Mouse (Mus musculus) spleen, postnatal 4 days (tissue): ENCODE measurements around the gene Nphp1.

Experiments
- DNase-seq, 2 experiments: peaks; one replicate each; pipeline ENCODE4 v3.0.0; 2022; ENCODE audit warnings: low spot score in 2 of 2

Nphp1 gene

DNA sequence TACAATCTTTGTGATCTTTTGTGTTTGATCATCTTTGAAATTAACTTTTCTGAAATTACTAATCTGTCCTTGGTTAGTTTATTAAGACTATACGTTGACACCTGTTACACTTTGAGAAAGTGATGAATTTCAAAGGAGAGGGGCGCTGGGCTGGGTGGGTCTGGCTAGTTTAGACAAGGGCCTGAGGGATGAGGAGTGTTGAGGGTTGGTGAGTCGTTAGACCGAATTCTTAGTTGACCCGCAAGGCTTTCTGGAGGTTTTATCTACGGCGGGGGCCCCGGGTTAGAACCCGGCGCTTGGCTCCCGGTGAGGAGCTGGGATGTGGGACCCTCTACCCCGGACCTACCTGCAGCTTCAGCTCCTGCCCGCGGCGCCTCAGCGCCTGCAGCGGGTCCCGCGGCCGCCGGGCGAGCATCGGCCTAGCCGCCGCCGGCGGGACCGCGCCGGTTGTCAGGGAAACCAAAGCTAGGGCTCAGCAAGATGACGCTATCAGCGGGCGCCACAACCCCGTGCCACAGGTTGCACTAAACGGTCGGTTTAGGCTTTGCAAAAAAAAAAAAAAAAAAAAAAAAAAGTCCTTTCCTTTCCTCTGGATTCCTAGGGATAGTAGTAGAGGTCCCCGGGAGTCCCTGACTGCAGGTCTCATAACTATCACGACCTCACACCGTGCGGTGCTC, at the start of gene Nphp1:
Gene Nphp1 (minus strand): TSS at position 458 of the 677 bp plus-strand sequence.
- DNase-seq, result peak; percentile 82 to 91

DNA sequence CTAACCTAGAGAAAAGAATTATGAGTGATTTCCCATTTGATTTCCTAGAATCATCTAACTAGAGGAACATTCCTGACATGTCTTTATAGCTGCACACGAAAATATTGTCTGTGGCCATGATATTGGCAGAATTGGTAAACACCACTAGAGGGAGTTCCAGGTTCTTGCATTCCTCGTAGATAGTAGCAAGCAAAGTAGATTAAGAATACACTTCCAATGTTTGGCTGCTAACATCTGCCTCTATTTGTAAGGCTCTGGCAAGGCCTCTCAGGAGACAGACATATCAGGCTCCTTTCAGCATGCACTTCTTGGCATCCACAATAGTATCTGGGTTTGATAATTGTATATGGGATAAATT, 44.1 kb upstream of the Nphp1 start:
- no peak for DNase-seq

- DNase-seq, result no peak
These were observed 43.6 kb upstream of the Nphp1 start for GRCm38 (mm10) chr2:127832103-127832832.

DNA sequence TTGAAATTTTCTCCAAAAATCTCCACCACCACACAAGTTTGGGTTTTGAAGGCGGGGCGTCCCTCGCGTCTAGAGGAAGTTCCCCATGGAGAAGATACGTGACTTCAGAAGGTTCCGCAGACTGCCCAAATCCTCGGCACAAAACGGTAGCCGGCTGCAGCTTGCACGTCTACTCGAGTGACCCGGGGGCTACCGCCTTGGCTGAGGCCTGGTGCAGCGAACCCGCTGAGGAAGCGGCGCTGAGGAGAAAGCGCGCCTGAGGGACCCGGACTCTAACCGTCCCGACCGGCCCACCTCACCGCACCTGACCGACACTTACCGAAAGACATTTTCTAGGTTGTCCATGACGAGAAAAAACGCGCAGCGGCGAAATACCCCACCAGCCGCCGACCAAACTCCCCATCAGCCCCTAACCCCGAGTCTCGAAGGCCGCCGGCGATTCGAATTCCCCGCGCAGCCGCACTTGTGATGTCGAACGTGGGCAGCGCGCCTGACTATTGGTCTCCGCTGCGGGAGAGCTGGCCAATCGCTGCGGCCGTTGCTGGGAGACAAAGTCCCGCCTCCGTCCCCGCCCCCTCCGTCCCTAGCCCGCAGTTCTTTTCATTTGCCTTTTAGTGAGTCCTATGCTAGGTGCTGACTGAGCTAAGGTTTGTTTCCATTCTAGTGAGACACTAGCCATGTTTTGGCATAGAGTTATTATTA, 42.9 kb upstream of the Nphp1 start, which contains the start of gene Bub1:
Gene Bub1 (minus strand): TSS at position 465 of the 702 bp plus-strand sequence.
- peak; percentile 94 to 98 for DNase-seq

GRCm38 (mm10) chr2:127791919-127792603, 3.4 kb upstream of the Nphp1 start, which contains the start of gene Mtln:
Mtln (minus strand) TSS chr2:127792488.
- DNase-seq, result peak; percentile 80 to 87

- DNase-seq, result no peak
These were observed 1.1 kb upstream of the Nphp1 start for GRCm38 (mm10) chr2:127789651-127790270.

DNA sequence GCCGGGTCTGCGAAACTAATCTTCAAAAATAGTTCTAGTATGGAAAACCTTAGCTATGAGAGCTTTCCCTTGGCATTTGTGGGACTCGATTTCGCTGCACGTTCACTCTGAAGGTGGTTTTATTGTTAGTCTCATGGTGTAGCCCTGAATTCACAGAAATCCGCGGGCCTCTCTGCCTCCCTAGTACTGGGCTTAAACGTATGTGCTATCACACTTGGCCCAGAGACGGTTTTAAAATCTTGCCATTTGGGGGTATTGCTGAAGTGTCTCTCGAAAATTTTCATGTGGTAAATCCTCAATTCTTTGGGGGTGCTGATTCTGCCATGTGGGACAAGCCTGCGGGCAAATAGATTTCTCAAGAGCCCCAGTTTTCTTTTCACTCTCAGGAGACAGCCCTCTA, 441 bp upstream of the Nphp1 start:
- no peak for DNase-seq

DNA sequence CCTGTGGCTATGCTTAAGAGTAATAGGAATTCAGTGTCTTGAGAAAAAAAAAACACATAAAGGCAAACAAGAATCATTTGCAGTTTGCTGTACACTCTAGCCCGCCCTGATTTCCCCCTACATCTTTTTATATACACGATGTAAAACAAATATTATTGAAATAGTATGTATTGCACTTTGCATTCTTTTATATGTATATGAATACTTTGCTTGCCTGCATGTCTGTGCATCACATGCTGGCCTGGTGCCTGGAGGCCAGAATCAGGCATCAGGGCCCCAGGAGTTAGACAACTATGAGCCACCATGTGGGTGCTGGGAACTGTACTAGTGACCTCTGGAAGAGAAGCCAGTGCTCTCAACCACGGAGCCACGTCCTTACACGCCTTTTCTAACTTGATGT, 1.5 kb downstream of the Nphp1 start:
- no peak for DNase-seq

- DNase-seq, result peak in 1 of 2 experiments; percentile 43
These were observed 10.2 kb downstream of the Nphp1 start for GRCm38 (mm10) chr2:127778451-127778850.

GRCm38 (mm10) chr2:127775013-127775412, 13.7 kb downstream of the Nphp1 start:
- DNase-seq, result no peak

DNA sequence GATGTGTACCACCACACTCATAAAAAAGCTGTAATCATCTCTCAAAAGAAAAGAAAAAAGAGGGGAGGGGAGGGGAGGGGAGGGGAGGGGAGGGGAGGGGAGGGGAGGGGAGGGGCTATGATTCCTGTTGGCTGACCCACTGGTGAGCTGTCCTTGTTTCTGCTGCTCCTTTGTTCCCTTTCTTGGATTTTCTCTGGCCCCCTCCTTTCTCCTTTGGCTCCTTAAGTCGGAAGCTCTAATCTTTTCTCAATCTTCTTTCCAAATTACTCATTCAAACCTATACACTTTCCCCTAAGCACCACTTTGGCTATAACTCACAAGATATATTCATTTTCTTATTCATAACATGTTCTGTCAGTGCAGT, 14.1 kb downstream of the Nphp1 start:
- DNase-seq, result no peak

DNA sequence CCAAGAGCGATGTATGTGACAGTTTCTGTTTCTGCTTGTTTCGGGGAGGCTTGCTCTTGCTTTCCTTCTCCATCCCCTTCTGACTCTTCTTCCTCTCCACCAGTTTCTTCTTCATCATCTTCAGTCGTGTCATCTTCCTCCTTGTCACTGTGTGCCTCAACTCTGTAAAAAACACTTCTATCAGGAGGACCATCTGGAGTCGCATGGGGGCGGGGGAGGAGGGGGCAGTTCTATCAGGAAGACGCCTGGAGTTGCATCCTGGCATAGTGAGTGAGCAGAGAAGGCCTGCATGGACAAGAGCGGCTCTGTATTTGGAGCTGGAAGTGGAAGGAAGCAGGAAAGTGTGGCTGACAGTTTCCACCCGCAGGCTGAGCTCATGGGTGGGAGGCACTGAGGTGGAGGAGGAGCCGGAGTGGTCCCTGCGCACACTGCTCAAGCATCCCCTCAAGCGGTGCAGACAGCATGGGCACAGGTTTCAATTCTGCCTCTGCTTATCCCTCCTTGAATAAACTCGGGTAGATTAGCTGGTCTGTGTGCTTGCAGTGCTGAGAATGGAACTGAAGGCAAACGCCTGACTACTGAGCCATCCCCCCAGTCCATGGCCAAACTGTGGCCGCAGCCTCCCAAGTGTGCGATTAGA, 14.6 kb downstream of the Nphp1 start:
- no peak for DNase-seq

DNA sequence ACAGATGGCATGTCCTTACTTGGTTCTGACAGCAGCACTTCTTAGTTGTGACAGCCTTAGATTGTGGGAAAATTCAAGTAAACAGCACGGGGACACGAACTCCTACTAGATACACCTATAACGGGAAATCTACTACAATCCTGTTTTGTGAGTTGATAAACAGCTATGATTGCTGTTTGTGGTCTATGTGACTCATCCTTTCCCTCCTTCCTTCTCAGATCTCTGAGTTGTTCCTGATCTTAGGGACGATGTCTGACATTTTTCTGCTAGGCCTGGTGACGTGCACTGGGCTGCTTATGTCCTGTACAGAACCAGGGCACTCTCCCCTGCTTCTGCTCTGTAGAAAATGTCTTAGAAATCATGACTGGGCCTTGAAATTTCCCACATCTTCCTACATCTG, 27.1 kb downstream of the Nphp1 start:
- no peak for DNase-seq

DNA sequence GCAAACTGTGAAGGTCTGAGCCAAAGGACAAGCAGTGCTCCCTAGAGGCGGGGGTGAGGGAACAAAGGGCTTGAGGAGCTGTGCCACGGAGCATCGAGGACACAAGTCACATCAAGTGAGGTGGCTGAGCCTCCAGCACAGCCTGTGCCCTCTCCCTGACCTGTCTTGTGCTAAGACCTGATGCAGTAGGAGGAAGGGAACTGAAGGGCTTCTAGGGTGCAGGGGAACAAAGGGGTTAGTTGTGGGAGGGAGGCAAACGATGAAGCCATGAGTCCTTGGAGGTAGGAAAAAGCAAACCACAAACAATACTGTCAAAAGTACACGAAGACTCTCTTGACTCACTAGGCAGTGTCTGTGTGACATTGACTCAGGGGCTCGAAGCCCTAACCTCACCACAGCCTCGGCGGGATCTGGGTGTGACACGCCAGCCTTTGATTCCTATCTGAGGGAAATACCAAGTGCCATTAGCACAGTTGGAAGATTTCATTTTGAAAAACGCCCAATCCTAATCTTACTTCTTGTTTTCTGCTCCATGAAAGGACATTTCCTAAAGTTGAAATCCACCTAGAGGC, 28.2 kb downstream of the Nphp1 start:
- no peak for DNase-seq

DNA sequence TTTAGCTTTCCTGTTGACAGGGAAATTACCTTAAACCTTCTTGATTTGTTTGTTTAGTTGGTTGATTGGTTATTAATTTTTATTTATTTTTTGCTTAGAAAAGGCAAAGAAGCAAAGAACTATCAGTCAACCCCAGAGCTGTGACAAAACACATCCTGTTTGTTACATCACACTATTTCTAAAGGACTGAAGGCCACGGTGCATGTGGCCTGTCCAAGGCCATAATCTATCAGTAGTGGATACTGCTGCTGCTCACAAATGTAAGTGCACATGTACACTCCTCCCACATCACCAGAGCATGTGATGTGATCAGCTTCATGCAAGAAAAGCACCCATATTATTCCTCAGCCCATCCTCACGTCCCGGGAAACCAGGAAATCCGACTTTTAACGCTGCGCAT, 28.7 kb downstream of the Nphp1 start:
- DNase-seq, result no peak

- DNase-seq, result no peak
These were observed 29.4 kb downstream of the Nphp1 start for GRCm38 (mm10) chr2:127759157-127759880.

GRCm38 (mm10) chr2:127757171-127757570, 31.5 kb downstream of the Nphp1 start:
- DNase-seq, result no peak

DNA sequence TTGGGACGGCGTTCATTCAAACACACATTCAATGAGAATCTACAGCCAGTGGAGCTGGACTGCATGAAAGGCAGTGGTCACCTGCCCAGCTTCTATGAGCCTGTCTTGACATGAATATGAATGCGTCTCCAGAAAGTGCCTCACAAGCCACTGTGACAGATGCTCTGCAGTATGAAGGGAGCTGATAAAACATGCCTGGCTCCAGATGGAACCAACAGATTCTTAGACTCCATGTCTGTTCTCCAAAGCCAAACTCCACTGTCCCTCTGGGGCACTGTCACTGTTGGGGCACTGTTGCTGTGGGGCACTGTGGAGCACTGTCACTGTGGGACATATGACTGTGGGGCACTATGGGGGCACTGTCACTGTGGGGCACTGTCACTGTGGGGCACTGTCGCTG, 34.6 kb downstream of the Nphp1 start:
- no peak for DNase-seq

DNA sequence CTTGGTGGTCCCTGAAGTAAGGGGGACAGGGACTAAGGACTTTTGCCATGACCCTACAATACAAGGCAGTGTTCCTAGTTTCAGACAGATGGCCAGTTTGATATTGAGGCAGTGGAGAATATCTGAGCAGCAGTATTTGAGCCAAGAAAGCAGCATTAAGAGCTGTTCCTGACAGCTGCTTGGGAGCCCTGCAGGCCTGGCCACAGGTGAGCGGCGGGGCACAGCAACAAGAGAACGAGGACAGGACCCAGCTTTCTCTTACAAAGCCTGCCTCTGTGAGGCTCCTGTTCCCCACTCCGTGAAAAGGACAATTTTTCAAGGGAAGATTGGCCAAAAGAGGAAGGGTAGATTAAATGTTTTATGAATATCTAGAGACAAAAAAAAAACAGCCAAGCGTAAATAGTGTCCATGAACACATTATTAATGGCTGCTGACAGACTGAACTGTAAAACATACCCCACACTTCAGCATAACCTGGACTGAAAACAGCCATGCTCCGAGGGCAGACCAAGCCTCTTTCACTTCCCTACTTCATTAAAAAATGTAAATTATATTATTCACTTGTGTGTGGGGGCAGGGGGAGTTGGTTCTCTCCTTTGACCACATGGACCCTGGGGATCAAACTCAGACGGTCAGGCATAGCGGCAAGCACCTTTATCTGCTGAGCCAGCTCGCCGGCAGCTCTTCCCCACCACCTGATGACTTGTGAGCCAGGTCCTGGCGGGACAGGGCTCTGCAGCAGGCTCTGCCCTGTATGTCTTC, 36.7 kb downstream of the Nphp1 start:
- no peak for DNase-seq
